ENCODE assay signal across 8 mouse cellular contexts in genomic region chr7:114580426-114580825, GRCm38 (mm10). TPM values are rescaled to one million over a fixed set of nuclear protein-coding genes. Genes with fewer than 3 reads are reported as not detected.
DNase-seq lines count a peak whose midpoint lies in the region; ATAC-seq lines count a peak whose summit lies in the region.
"Had no signal": no experiment of that assay in that cellular context is flagged by ENCODE, and none has a peak within 500 bp of the region (broad histone marks: within the 10 kb centered on the region; RNA-seq: fewer than 3 reads in every experiment).

No protein-coding gene starts in this region.

- H3K9ac ChIP-seq in neural tube, embryonic 15.5 days (replicated peaks): no peak overlapping the region

- no peak overlapping the region for H3K27ac ChIP-seq in neural tube, embryonic 15.5 days (replicated peaks)

- H3K9me3 ChIP-seq in neural tube, embryonic 15.5 days (replicated peaks): no peaks in the 10 kb centered on the region
- H3K9me3 ChIP-seq: megakaryocyte, embryonic 14.5 days had no signal

- peak; percentile 41 for DNase-seq in neural tube, embryonic 10.5 days (ENCODE audit: extremely low spot score, low spot score)
- DNase-seq in T-cell, adult 2 months (ENCODE audit: low spot score): peak; percentile 20
- DNase-seq in cerebellum, postnatal 14 days: peak; percentile 78 to 84
- DNase-seq in induced T-regulatory cell, adult 2 months (ENCODE audit: low read depth): peak; percentile 82
- DNase-seq in left cerebral cortex, postnatal 25 days (ENCODE audit: low spot score in 2 of 2): peak; percentile 61 to 63
- DNase-seq in right cerebral cortex, adult 2 months (ENCODE audit: low spot score in 2 of 2): peak; percentile 75 to 79

- H3K4me1 ChIP-seq in neural tube, embryonic 15.5 days: no peaks in the 10 kb centered on the region

- no peaks in the 10 kb centered on the region for H3K27me3 ChIP-seq in neural tube, embryonic 15.5 days (replicated peaks)

- intact Hi-C loops in left cerebral cortex, postnatal 25 days (cut with DNase I): loop anchor here (1.0 to 5.0 kb wide), 4 partner anchors 56 to 237 kb away; partner anchors contain the start of genes Calca and Calcb

- no peak overlapping the region for H3K4me3 ChIP-seq in neural tube, embryonic 15.5 days (replicated peaks)
- H3K4me3 ChIP-seq: megakaryocyte, embryonic 14.5 days had no signal

- no peak for ATAC-seq in neural tube, embryonic 15.5 days (ENCODE audit: low FRiP score)

- WGBS in neural tube, embryonic 15.5 days: 4% methylated on average over 4 of the region's 4 CpGs

- no peaks in the 10 kb centered on the region for H3K36me3 ChIP-seq in neural tube, embryonic 15.5 days

- H3K4me2 ChIP-seq in neural tube, embryonic 15.5 days: no peak overlapping the region

RNA-seq across cellular contexts. Expression of gene Cyp2r1, which starts 17.7 kb away (rescaled TPM):
- polyA plus RNA-seq in neural tube, embryonic 15.5 days (2015; fragmentation: Nextera tagmentation; extraction: Ambion mirVana): 1.0 and 1.9 TPM in 2 replicates
- 1 to 10 TPM; 1.4 to 1.7 TPM for total RNA-seq in left cerebral cortex, postnatal 25 days (2021)

RNA-seq across cellular contexts. Expression of gene Calca, which starts 55.7 kb away (rescaled TPM):
- 33.4 and 53.1 TPM in 2 replicates for polyA plus RNA-seq in neural tube, embryonic 15.5 days (2015; fragmentation: Nextera tagmentation; extraction: Ambion mirVana)
- 1 to 10 TPM in 1 of 2 experiments, under 1 TPM in 1; 0.69 to 1.1 TPM for total RNA-seq in left cerebral cortex, postnatal 25 days (2021)

Comparison
In these comparisons a context has a peak if more than half of its experiments do, and no peak if none do; other contexts are left out.
1. DNase-seq: peak in every context shown above with its lines; median percentile 82 in induced T-regulatory cell, adult 2 months; 81 in cerebellum, postnatal 14 days; 77 in right cerebral cortex, adult 2 months; 62 in left cerebral cortex, postnatal 25 days; 41 in neural tube, embryonic 10.5 days; 20 in T-cell, adult 2 months.